Mouse (Mus musculus) CH12.LX (cell line): Measurements from ENCODE around the gene B3gnt3. TPM values are rescaled to one million over a fixed set of nuclear protein-coding genes. Genes with fewer than 3 reads are reported as not detected.

Experiments
- DNase-seq: peaks from one replicate; pipeline ENCODE4 v3.0.0-alpha.2; 2013; ENCODE audit errors: extremely low read depth
- H3K27ac ChIP-seq: 2 replicates; pipeline ENCODE4 v1.5.1; 2012; ENCODE audit warnings: low read depth, mild to moderate bottlenecking, control low read depth, moderate library complexity; ENCODE audit not compliant: insufficient read depth
- H3K27me3 ChIP-seq: replicated peaks from 2 replicates; pipeline ENCODE3; 2012; ENCODE audit warnings: inconsistent platforms
- H3K36me3 ChIP-seq, 2 experiments: replicated peaks in 1 of 2; 2 replicates each; pipeline versions ENCODE3 to v1.6.1; 2012; ENCODE audit warnings: inconsistent platforms in 1 of 2, low read length in 1 of 2, mild to moderate bottlenecking in 1 of 2, mixed read lengths in 1 of 2, moderate library complexity in 1 of 2; ENCODE audit not compliant: control insufficient read depth in 1 of 2, insufficient read depth in 1 of 2
- H3K4me1 ChIP-seq, 2 experiments: 2 replicates each; pipeline ENCODE4 v1.6.1; 2012; ENCODE audit warnings: inconsistent platforms in 1 of 2, moderate library complexity in 1 of 2; ENCODE audit not compliant: insufficient read depth in 2 of 2, control insufficient read depth in 1 of 2
- H3K4me2 ChIP-seq: 2 replicates; pipeline ENCODE4 v1.6.1; 2012; ENCODE audit warnings: low read depth, mild to moderate bottlenecking, control low read depth; ENCODE audit not compliant: poor library complexity, insufficient read depth, severe bottlenecking
- H3K4me3 ChIP-seq, 3 experiments: fragments of 150-350 bp in 1 of 3; sonication (generic) in 1 of 3; replicated peaks in 1 of 3; 2 replicates each; pipeline versions ENCODE3 to v1.5.1; 2011 to 2012; ENCODE audit warnings: low read depth in 2 of 3, low read length in 2 of 3, mild to moderate bottlenecking in 2 of 3, moderate library complexity in 2 of 3, control low read depth in 1 of 3, improper control_type of control experiment in 1 of 3, inconsistent platforms in 1 of 3, mixed read lengths in 1 of 3; ENCODE audit not compliant: poor library complexity in 1 of 3
- H3K79me2 ChIP-seq: replicated peaks from 2 replicates; pipeline ENCODE4 v1.6.1; 2012; ENCODE audit warnings: mild to moderate bottlenecking, moderate library complexity; ENCODE audit not compliant: control insufficient read depth, poor library complexity, insufficient read depth, severe bottlenecking; ENCODE audit errors: extremely low read depth
- H3K9ac ChIP-seq: 2 replicates; pipeline ENCODE4 v1.6.1; 2012; ENCODE audit warnings: low read depth, mild to moderate bottlenecking, control low read depth, moderate library complexity; ENCODE audit not compliant: insufficient read depth
- H3K9me3 ChIP-seq: replicated peaks from 2 replicates; pipeline ENCODE3; 2012; ENCODE audit warnings: low read length, inconsistent platforms, mixed read lengths
- BHLHE40 ChIP-seq: IDR thresholded peaks from 2 replicates; pipeline ENCODE4 v1.6.1; 2011; ENCODE audit warnings: mild to moderate bottlenecking, low read depth, low read length, improper control_type of control experiment
- CHD1 ChIP-seq: IDR thresholded peaks from 2 replicates; pipeline ENCODE4 v1.6.1; 2012; ENCODE audit warnings: low read depth, low read length, improper control_type of control experiment, inconsistent platforms
- CHD2 ChIP-seq: IDR thresholded peaks from 2 replicates; pipeline ENCODE4 v1.6.1; 2011; ENCODE audit warnings: low read length, improper control_type of control experiment
- E2F4 ChIP-seq: IDR thresholded peaks from 2 replicates; pipeline ENCODE4 v1.6.1; 2011; ENCODE audit warnings: low read depth, low read length, improper control_type of control experiment; ENCODE audit not compliant: insufficient replicate concordance
- EP300 ChIP-seq: IDR thresholded peaks from 2 replicates; pipeline ENCODE4 v1.6.1; 2011; ENCODE audit warnings: low read length, improper control_type of control experiment
- ETS1 ChIP-seq: conservative IDR thresholded peaks from 2 replicates; pipeline ENCODE4 v1.6.1; 2012; ENCODE audit warnings: low read depth, mild to moderate bottlenecking, inconsistent platforms, low read length, improper control_type of control experiment, moderate library complexity
- GABPA ChIP-seq: IDR thresholded peaks from 2 replicates; pipeline ENCODE4 v1.6.1; 2012; ENCODE audit warnings: low read depth, low read length, improper control_type of control experiment, inconsistent platforms; ENCODE audit not compliant: insufficient replicate concordance
- HCFC1 ChIP-seq: IDR thresholded peaks from 2 replicates; pipeline ENCODE4 v1.6.1; 2012; ENCODE audit warnings: low read depth, mild to moderate bottlenecking, inconsistent platforms, low read length, improper control_type of control experiment
- IRF4 ChIP-seq: IDR thresholded peaks from 2 replicates; pipeline ENCODE4 v1.6.1; 2014; ENCODE audit warnings: low read depth, mild to moderate bottlenecking, inconsistent platforms, low read length, improper control_type of control experiment
- JUN ChIP-seq: IDR thresholded peaks from 2 replicates; pipeline ENCODE4 v1.6.1; 2011; ENCODE audit warnings: low read depth, mild to moderate bottlenecking, low read length, improper control_type of control experiment, moderate library complexity; ENCODE audit not compliant: insufficient read depth
- JUND ChIP-seq: conservative IDR thresholded peaks from 2 replicates; pipeline ENCODE4 v1.6.1; 2011; ENCODE audit warnings: low read depth, low read length, improper control_type of control experiment
- KAT2A ChIP-seq: IDR thresholded peaks from 2 replicates; pipeline ENCODE4 v1.6.1; 2012; ENCODE audit warnings: low read length, improper control_type of control experiment, inconsistent platforms; ENCODE audit not compliant: insufficient replicate concordance
- MAX ChIP-seq: IDR thresholded peaks from 2 replicates; pipeline ENCODE4 v1.6.1; 2011; ENCODE audit warnings: low read length, improper control_type of control experiment
- MAZ ChIP-seq: IDR thresholded peaks from 2 replicates; pipeline ENCODE4 v1.6.1; 2012; ENCODE audit warnings: low read depth, mild to moderate bottlenecking, inconsistent platforms, low read length, improper control_type of control experiment, moderate library complexity
- MEF2A ChIP-seq: IDR thresholded peaks from 2 replicates; pipeline ENCODE4 v1.6.1; 2014; ENCODE audit warnings: low read depth, mild to moderate bottlenecking, inconsistent platforms, low read length, improper control_type of control experiment, borderline replicate concordance
- MXI1 ChIP-seq: IDR thresholded peaks from 2 replicates; pipeline ENCODE4 v1.6.1; 2011; ENCODE audit warnings: mild to moderate bottlenecking, low read depth, low read length, improper control_type of control experiment
- MYC ChIP-seq: IDR thresholded peaks from 2 replicates; pipeline ENCODE4 v1.6.1; 2011; ENCODE audit warnings: low read depth, mild to moderate bottlenecking, improper control_type of control experiment, low read length
- NRF1 ChIP-seq: IDR thresholded peaks from 2 replicates; pipeline ENCODE4 v1.6.1; 2014; ENCODE audit warnings: low read depth, mild to moderate bottlenecking, inconsistent platforms, low read length, improper control_type of control experiment, moderate library complexity
- POLR2A ChIP-seq: IDR thresholded peaks from 2 replicates; pipeline ENCODE4 v1.6.1; 2011; ENCODE audit warnings: low read depth, mild to moderate bottlenecking, improper control_type of control experiment, low read length
- POLR2AphosphoS2 ChIP-seq: IDR thresholded peaks from 2 replicates; pipeline ENCODE4 v1.6.1; 2011; ENCODE audit warnings: low read depth, low read length, improper control_type of control experiment
- RCOR1 ChIP-seq: conservative IDR thresholded peaks from 2 replicates; pipeline ENCODE4 v1.6.1; 2012; ENCODE audit warnings: low read depth, mild to moderate bottlenecking, inconsistent platforms, low read length, improper control_type of control experiment
- SIN3A ChIP-seq: IDR thresholded peaks from 2 replicates; pipeline ENCODE4 v1.6.1; 2012; ENCODE audit warnings: low read length, improper control_type of control experiment, inconsistent platforms
- SMC3 ChIP-seq: IDR thresholded peaks from 2 replicates; pipeline ENCODE4 v1.6.1; 2011; ENCODE audit warnings: low read depth, low read length, improper control_type of control experiment
- TCF12 ChIP-seq: IDR thresholded peaks from 2 replicates; pipeline ENCODE4 v1.6.1; 2014; ENCODE audit warnings: low read depth, mild to moderate bottlenecking, inconsistent platforms, low read length, improper control_type of control experiment
- UBTF ChIP-seq: IDR thresholded peaks from 2 replicates; pipeline ENCODE4 v1.6.1; 2012; ENCODE audit warnings: low read depth, mild to moderate bottlenecking, inconsistent platforms, low read length, improper control_type of control experiment, moderate library complexity
- USF1 ChIP-seq: IDR thresholded peaks from 2 replicates; pipeline ENCODE4 v1.6.1; 2014; ENCODE audit warnings: low read depth, mild to moderate bottlenecking, inconsistent platforms, low read length, improper control_type of control experiment
- USF2 ChIP-seq: conservative IDR thresholded peaks from 2 replicates; pipeline ENCODE4 v1.6.1; 2011; ENCODE audit warnings: low read depth, low read length, improper control_type of control experiment
- ZC3H11A ChIP-seq: IDR thresholded peaks from 2 replicates; pipeline ENCODE4 v1.6.1; 2012; ENCODE audit warnings: low read depth, mild to moderate bottlenecking, inconsistent platforms, low read length, improper control_type of control experiment
- ZKSCAN1 ChIP-seq: IDR thresholded peaks from 2 replicates; pipeline ENCODE4 v1.6.1; 2012; ENCODE audit warnings: low read depth, inconsistent platforms, low read length, improper control_type of control experiment, borderline replicate concordance
- ZMIZ1 ChIP-seq: IDR thresholded peaks from 2 replicates; pipeline ENCODE4 v1.6.1; 2012; ENCODE audit warnings: low read depth, mild to moderate bottlenecking, inconsistent platforms, low read length, improper control_type of control experiment
- dilution Hi-C: fragments of 300-500 bp; cut with MboI; formaldehyde crosslinking; loops from 2 replicates; pipeline ENCODE4 v1.14.3; 2020; ENCODE audit warnings: low sequenced_read_pairs; ENCODE audit not compliant: extremely low pct_unique_long_range_greater_than_20kb, extremely low pct_ligation_motif_present
- in situ Hi-C: fragments of 300-500 bp; cut with MboI; formaldehyde crosslinking; loops from 3 replicates; pipeline ENCODE4 v1.14.3; 2019; ENCODE audit warnings: low sequenced_read_pairs, low pct_ligation_motif_present, low pct_unique_long_range_greater_than_20kb, mixed read lengths
- polyA plus RNA-seq: library from polyadenylated mRNA; unstranded; fragments of >175 nt; gene quantifications from 2 replicates; pipeline ENCODE4 v1.2.1, GENCODE M21; 2012; ENCODE audit warnings: low read depth; ENCODE audit not compliant: insufficient read length
- total RNA-seq, 2 experiments: library from RNA; depleted of rRNA; stranded (reverse); fragments of 300-350 nt in 1 of 2; fragments of >200 nt in 1 of 2; gene quantifications; 2 replicates each; pipeline ENCODE4 v1.2.3; 2012 to 2014

Gene B3gnt3
- total and polyA plus RNA-seq, 3 experiments = 0.24 to 0.98 TPM; not detected in 1

DNA sequence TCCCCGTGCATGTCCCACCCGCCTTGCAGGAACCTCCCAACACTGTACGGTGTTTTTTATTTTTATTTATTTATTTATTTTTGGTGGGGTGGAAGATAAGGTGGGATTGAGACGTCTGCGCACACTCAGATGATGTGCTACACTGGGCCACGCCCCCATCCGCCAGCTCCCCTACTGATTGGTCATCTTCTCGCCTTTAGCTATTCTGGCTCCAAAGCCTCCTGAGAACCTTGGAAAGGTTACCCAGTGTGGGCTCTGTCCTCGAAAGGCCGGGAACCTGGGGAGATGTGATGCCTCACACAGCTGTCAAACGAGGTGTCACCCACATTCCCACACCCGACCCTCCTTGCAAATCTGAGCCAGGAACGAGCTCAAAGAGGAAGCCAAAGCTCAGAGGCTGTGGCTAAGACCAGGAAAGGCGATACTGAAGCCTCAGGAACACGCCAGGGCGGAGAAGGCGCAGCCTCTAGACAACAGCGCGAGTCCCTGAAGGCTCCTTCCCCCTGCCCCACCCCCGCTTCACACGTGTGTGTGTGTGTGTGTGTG is 26.7 kb upstream of the B3gnt3 start:
- TF ChIP-seq MAX (0 out of 2 replicates have a peak, but pooled peaks have one; percentile 15), BHLHE40 (peak; percentile 49), GABPA (no peak), JUND (no peak), MYC (no peak), MXI1 (peak; percentile 72; the same call in 1 of the 2 replicates)
- no peak for DNase-seq
- peaks cover 4% of the 10 kb centered on the region for H3K27me3 ChIP-seq

DNA sequence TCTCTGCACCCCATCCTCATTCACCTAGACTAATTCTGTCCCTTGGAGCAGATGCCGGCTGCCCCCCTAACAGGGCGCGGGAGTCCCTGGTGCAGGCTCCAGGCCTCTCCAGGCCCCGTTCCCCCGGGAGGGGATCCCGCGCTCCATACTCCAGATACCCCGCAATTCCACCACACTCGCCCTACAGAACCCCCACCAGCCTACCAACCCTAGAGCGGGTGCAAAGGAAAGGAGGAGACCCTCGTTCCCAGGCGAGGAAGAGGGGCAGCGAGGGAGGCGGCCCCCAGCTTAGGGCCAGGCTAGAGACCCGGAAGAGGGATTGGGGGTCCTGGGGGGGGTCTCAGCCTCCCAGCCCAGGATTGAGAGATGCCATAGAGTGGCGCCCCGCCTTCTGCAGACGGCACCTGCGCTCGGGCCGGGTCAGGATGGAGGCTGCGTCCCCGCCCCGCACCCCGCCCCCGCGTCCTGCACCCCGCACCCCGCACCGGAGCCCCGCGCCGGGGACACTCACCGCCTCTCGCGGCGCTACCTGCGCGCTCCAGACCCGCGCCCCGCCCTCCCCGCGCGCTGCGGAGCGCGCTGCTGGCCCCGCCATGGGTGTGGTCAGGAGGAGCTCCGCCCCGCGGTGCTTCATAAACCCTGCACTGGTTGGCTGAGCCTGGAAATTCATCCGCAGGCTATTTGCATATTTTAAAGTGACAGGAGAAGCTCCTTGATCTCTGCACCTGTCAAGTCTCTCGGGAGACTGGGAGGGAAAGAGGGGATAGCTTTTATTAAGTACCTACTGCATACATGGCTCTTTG is 23.7 kb upstream of the B3gnt3 start, which contains the start of gene Fcho1:
Gene Fcho1, minus strand, starts transcription at position 595 of the 803 bp plus-strand sequence.
- peak within 1 kb of the TSS; percentile 91 for H3K4me2 ChIP-seq
- H3K4me3 ChIP-seq = peak within 1 kb of the TSS; percentile 62 to 74 (median 67)
- no peak for TF ChIP-seq ZMIZ1
- no peak for TF ChIP-seq HCFC1
- TF ChIP-seq CHD2 = no peak
- TF ChIP-seq ZKSCAN1 = no peak
- TF ChIP-seq POLR2A = peak; percentile 55; the same call in 1 of the 2 replicates
- no peak for TF ChIP-seq UBTF
- no peak for TF ChIP-seq CHD1
- no peak for TF ChIP-seq EP300
- TF ChIP-seq ZC3H11A = no peak
- TF ChIP-seq NRF1 = peak; percentile 56
- no peak for TF ChIP-seq ETS1
- TF ChIP-seq MXI1 = peak; percentile 51; the same call in 1 of the 2 replicates
- TF ChIP-seq KAT2A = no peak
- TF ChIP-seq USF2 = no peak
- no peak for TF ChIP-seq SMC3
- no peak for TF ChIP-seq RCOR1
- TF ChIP-seq JUN = no peak
- TF ChIP-seq TCF12 = peak; percentile 5; the same call in 1 of the 2 replicates
- no peak for TF ChIP-seq IRF4
- no peak for TF ChIP-seq POLR2AphosphoS2
- TF ChIP-seq MAZ = 0 out of 2 replicates have a peak, but pooled peaks have one; percentile 67
- TF ChIP-seq MEF2A = no peak
- no peak for TF ChIP-seq USF1
- TF ChIP-seq MAX = no peak
- TF ChIP-seq SIN3A = no peak
- TF ChIP-seq E2F4 = peak; percentile 74; the same call in 1 of the 2 replicates
- no peak for TF ChIP-seq GABPA

More for the DNA sequence above, 26.7 kb upstream of the B3gnt3 start:
- no peaks in the 10 kb centered on the region for H3K9me3 ChIP-seq
- peak overlapping the region in 2 of 3 experiments; percentile 1 to 22 for H3K4me3 ChIP-seq
- dilution Hi-C loops = no loop called here
- no peaks in the 10 kb centered on the region for H3K36me3 ChIP-seq
- peaks cover 18 to 37% of the 10 kb centered on the region in 2 experiments for H3K4me1 ChIP-seq
- in situ Hi-C loops = no loop called here
- no peak overlapping the region for H3K27ac ChIP-seq
- no peak overlapping the region for H3K9ac ChIP-seq
- H3K79me2 ChIP-seq = no peaks in the 10 kb centered on the region
- peak overlapping the region; percentile 49 for H3K4me2 ChIP-seq

More for the DNA sequence above, 23.7 kb upstream of the B3gnt3 start, which contains the start of gene Fcho1:
- Histone ChIP-seq H3K4me1 (peaks cover 22 to 60% of the 10 kb centered on the region in 2 experiments), H3K36me3 (peaks cover 14 to 19% of the 10 kb centered on the region in 2 experiments), H3K79me2 (peaks cover 7% of the 10 kb centered on the region), H3K27me3 (peaks cover 2% of the 10 kb centered on the region), H3K27ac (no peak within 1 kb of the TSS), H3K9ac (peak within 1 kb of the TSS; percentile 79), H3K9me3 (no peaks in the 10 kb centered on the region)
- dilution Hi-C loops = no loop called here
- DNase-seq = peak; percentile 92
- in situ Hi-C loops = no loop called here
